Mouse (Mus musculus) kidney, postnatal 36 days (tissue): ENCODE measurements around the gene Nudt2.

Experiments used
- DNase-seq, 2 experiments: peaks; one replicate each; pipeline ENCODE4 v3.0.0; 2021 to 2022; ENCODE audit warnings: mixed read lengths in 2 of 2

The Nudt2 gene

DNA sequence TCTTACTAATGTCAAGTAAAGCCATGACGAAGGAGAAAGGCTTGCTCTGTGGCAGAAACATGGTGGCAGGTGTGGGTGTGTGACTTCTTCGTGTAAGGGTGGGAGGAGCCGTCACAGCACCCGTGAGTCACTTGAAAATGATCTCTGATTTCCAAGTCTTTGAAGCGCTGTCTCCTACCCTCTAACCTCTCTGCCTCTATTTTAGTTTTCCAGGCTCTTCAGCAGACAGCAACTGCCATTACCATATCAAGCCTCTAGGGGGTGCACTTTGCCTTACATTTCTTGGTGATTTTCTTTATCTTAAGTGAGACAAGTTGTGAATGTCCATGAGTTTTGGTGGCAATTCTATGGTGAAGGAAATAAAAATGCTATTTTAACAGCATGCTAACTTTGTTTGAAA, 57.8 kb downstream of the Nudt2 start:
- peak; percentile 54 to 73 for DNase-seq

DNA sequence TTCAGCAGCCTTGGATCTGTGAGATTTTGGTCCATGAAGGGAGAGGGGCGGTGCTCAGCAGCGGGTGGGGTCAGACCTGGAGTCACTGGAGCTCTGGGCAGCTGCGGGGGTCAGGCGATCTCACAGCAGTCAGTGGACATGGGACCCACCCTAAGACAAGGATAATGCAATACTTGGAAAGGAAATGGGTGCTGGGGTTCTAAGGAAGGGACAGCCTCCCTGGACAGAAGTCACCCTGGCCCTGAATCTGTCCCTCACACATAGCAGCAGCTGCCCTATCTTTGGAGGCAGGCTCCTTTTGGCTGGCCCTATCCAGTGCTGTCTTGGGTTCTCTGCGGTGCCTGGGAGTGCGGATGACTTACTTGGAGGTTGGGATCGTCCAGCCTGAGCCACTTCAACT, 58.9 kb downstream of the Nudt2 start:
- DNase-seq: no peak

DNA sequence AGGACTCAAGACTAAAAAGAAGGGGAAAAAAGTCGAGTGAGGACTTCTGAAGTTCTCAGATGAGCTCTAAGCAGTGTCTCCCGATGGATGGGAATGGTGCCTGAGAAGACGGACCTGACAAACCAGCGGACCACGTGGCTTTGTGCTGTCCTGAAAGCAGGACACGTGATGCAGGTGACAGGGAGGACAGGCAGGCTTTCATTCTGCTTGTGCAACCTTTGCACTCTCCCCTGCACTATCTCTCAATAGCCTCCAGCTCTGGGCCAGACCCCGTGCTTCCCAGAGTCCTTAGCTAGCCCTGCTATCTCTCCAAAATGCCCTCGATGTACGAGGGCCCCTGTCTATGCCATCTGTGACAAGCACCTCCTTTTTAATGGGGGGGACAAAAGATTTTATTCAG, 59.9 kb downstream of the Nudt2 start:
- DNase-seq: no peak

DNA sequence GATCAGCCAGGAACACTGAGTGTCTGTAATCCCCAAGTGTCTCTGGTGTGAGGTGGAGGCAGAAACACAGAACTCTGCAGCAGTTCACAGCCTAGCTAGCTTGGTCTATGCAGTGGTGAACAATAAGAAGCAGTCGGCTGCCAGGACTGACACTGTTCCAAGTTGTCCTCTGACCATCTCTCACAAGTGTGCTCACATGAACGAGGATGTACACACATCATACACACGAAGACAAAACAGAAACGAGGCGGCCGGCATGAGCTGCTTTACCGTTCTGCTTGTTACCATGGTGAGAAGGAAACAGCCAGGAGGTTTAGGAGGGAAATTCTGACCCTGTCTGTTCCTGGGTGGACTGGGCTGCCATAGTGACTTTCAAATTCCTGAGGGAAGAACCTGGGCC, 61.6 kb downstream of the Nudt2 start:
- DNase-seq: no peak

DNA sequence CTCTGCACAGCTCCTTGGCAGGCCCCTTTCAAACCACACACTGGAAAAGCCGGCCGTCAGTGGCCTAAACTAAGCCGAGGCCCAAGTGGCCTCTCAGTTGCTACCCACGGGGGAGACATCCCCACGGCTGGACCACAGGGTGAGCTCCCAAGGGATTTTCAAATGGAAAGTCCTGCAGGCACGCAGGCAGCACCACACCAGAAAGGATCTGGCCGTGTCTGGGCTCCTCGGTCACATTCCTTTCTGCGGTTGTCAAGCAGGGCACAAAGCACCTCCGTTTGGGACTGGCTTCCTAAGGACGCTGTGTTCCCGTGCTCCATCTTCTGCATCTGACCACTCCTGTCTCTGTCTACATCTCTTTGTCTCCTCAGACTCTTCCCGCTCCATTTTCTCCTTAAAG, 62.1 kb downstream of the Nudt2 start:
- DNase-seq: no peak

DNA sequence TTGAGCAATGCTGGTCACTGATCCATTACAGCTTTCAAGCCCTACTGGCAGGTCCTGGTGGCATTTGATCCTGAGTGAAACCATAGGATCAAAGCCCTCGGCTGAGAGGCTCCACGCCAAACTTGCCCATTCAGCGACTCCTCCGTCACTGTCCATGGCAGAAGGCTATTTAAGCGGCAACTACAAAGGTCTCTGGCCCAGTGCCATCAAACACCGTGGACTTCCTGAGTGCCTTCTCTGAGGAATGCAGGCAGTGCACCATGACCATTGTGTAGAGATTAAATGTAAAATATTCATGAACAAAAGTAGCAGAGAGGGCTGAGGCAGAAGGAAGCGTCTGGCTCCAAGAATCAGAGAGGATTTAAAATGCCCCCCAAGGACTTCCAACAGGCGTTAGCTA, 63.0 kb downstream of the Nudt2 start:
- DNase-seq: peak; percentile 89 to 90
